Mouse (Mus musculus) G1E (cell line): Measurements from ENCODE around the gene Shkbp1. TPM values are rescaled to one million over a fixed set of nuclear protein-coding genes. Genes with fewer than 3 reads are reported as not detected.

Source experiments
- ATAC-seq: 2 replicates; pipeline ENCODE4 v1.8.0; 2016; ENCODE audit warnings: mild to moderate bottlenecking; ENCODE audit not compliant: insufficient number of reproducible peaks, poor library complexity, low FRiP score, severe bottlenecking; ENCODE audit errors: extremely low read depth
- DNase-seq: peaks from one replicate; pipeline ENCODE4 v3.0.0; 2012; ENCODE audit warnings: low spot score
- H3K27me3 ChIP-seq: 2 replicates; pipeline ENCODE4 v1.6.1; 2012; ENCODE audit warnings: mild to moderate bottlenecking, low read length, inconsistent platforms; ENCODE audit not compliant: insufficient read depth
- H3K36me3 ChIP-seq: replicated peaks from 2 replicates; pipeline ENCODE3; 2012; ENCODE audit warnings: mild to moderate bottlenecking, inconsistent platforms
- H3K4me1 ChIP-seq: 2 replicates; pipeline ENCODE4 v1.6.1; 2012; ENCODE audit warnings: low read depth, low read length, inconsistent platforms, mixed read lengths; ENCODE audit not compliant: insufficient read depth
- H3K4me3 ChIP-seq: 2 replicates; pipeline ENCODE4 v1.5.1; 2012; ENCODE audit warnings: low read depth, mild to moderate bottlenecking, inconsistent platforms, low read length, moderate library complexity, mixed read lengths
- H3K9me3 ChIP-seq: replicated peaks from 2 replicates; pipeline ENCODE4 v1.6.1; 2012; ENCODE audit warnings: inconsistent platforms
- CTCF ChIP-seq: IDR thresholded peaks from 2 replicates; pipeline ENCODE4 v1.5.1; 2012; ENCODE audit warnings: low read depth, low read length, inconsistent platforms, mixed read lengths
- GATA1 ChIP-seq: IDR thresholded peaks from 2 replicates; pipeline ENCODE4 v1.6.1; 2012; ENCODE audit warnings: borderline replicate concordance, low read length, inconsistent platforms, mixed read lengths
- GATA2 ChIP-seq: IDR thresholded peaks from 2 replicates; pipeline ENCODE4 v1.6.1; 2012; ENCODE audit warnings: low read depth, low read length, inconsistent platforms, borderline replicate concordance
- POLR2AphosphoS5 ChIP-seq: IDR thresholded peaks from 2 replicates; pipeline ENCODE4 v1.6.1; 2012; ENCODE audit warnings: low read depth, low read length, inconsistent platforms; ENCODE audit not compliant: insufficient replicate concordance
- TAL1 ChIP-seq: conservative IDR thresholded peaks from 2 replicates; pipeline ENCODE4 v1.6.1; 2012; ENCODE audit warnings: low read depth, low read length, inconsistent platforms, mixed read lengths
- polyA plus RNA-seq: library from polyadenylated mRNA; stranded (reverse); fragments of >175 nt; gene quantifications from 2 replicates; pipeline ENCODE4 v1.2.3, GENCODE M21; 2012
- total RNA-seq, 2 experiments: library from RNA; stranded (forward) in 1 of 2; stranded (reverse) in 1 of 2; fragments of 200-1000 nt in 1 of 2; fragments of >200 nt in 1 of 2; fragmentation: Nextera tagmentation in 1 of 2; gene quantifications; 2 replicates each; pipeline ENCODE4 v1.2.3; 2014 to 2017

Shkbp1 gene
- total and polyA plus RNA-seq, 3 experiments: 27.4 to 220 (median 111) TPM

GRCm38 (mm10) chr7:27330709-27331540 lies 24.9 kb downstream of the Shkbp1 start:
- H3K27me3 ChIP-seq: peaks cover 78% of the 10 kb centered on the region
- no peaks in the 10 kb centered on the region for H3K36me3 ChIP-seq
- ATAC-seq (peak; percentile 81), DNase-seq (peak; percentile 94)
- H3K4me3 ChIP-seq: peak overlapping the region; percentile 71
- H3K4me1 ChIP-seq: peaks cover 73% of the 10 kb centered on the region
- TF ChIP-seq TAL1 (no peak), GATA2 (no peak), GATA1 (no peak), POLR2AphosphoS5 (no peak), CTCF (no peak)
- H3K9me3 ChIP-seq: no peaks in the 10 kb centered on the region

GRCm38 (mm10) chr7:27329981-27330380 lies 25.8 kb downstream of the Shkbp1 start:
- Histone ChIP-seq H3K9me3 (no peaks in the 10 kb centered on the region), H3K4me3 (peak overlapping the region; percentile 71), H3K36me3 (no peaks in the 10 kb centered on the region), H3K4me1 (peaks cover 69% of the 10 kb centered on the region), H3K27me3 (peaks cover 80% of the 10 kb centered on the region)
- no peak for DNase-seq
- no peak for ATAC-seq
- TF ChIP-seq GATA1 (no peak), POLR2AphosphoS5 (no peak)

GRCm38 (mm10) chr7:27329326-27329947 lies 26.4 kb downstream of the Shkbp1 start:
- no peak for DNase-seq
- Histone ChIP-seq H3K27me3 (peaks cover 79% of the 10 kb centered on the region), H3K9me3 (no peaks in the 10 kb centered on the region), H3K4me3 (peak overlapping the region; percentile 64; the same call in 1 of the 2 replicates), H3K4me1 (peaks cover 64% of the 10 kb centered on the region), H3K36me3 (no peaks in the 10 kb centered on the region)
- TF ChIP-seq POLR2AphosphoS5 (no peak), GATA2 (no peak), GATA1 (no peak), CTCF (no peak), TAL1 (no peak)
- ATAC-seq: no peak

DNA sequence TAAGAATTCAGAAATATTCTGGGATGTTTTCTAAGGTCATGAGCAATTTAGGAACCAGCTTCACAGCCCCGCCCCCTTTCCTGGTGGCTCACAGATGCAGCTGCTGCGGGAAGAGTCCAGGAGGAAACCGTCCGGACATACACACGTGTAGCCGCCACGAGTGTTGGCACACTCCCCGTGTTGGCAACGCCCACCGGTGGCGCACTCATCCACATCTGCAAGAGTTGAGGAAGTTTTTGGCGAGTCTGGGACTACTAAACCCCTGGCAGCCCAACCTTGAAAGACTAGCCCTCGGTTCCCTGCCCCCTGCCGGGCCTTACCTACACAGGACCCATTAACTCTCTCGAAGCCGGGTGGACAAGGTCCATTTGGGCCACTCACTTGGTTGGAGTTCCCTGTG lies 27.2 kb downstream of the Shkbp1 start:
- TF ChIP-seq TAL1: no peak
- no peak for TF ChIP-seq CTCF
- no peak for TF ChIP-seq GATA2
- no peak for TF ChIP-seq POLR2AphosphoS5
- no peak for TF ChIP-seq GATA1
- H3K4me1 ChIP-seq: peaks cover 57% of the 10 kb centered on the region
- no peak for ATAC-seq

DNA sequence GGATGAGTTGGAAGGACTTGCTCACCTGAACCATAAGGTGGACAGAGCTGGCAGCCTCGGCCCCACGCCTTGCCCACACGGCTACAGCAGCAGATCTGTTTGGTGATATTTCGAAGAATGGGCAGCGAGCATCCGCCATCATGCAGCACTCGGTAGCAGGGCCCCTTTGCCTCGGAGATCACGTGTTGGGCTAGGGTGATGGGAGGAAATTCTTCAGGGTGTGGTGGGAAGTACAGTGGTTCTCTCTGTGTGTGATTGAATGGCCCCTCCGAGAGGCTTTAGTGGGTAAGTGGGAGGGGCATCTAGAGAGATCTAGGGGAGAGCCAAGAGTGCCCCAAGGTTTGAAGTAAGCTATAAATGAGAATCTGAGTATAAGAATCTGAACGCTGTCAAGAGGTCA lies 27.7 kb downstream of the Shkbp1 start:
- no peak overlapping the region for H3K4me3 ChIP-seq
- ATAC-seq (no peak), DNase-seq (no peak)
- no peaks in the 10 kb centered on the region for H3K36me3 ChIP-seq
- H3K27me3 ChIP-seq: peaks cover 72% of the 10 kb centered on the region
- H3K4me1 ChIP-seq: peaks cover 53% of the 10 kb centered on the region
- no peak for TF ChIP-seq POLR2AphosphoS5
- no peak for TF ChIP-seq GATA1
- no peak for TF ChIP-seq GATA2
- no peak for TF ChIP-seq CTCF
- no peak for TF ChIP-seq TAL1
- no peaks in the 10 kb centered on the region for H3K9me3 ChIP-seq

More for the DNA sequence above, 27.2 kb downstream of the Shkbp1 start:
- no peak overlapping the region for H3K4me3 ChIP-seq
- H3K9me3 ChIP-seq: no peaks in the 10 kb centered on the region
- H3K36me3 ChIP-seq: no peaks in the 10 kb centered on the region
- DNase-seq: no peak
- peaks cover 77% of the 10 kb centered on the region for H3K27me3 ChIP-seq

GRCm38 (mm10) chr7:27327500-27327899 lies 28.3 kb downstream of the Shkbp1 start:
- no peaks in the 10 kb centered on the region for H3K9me3 ChIP-seq
- no peak for DNase-seq
- H3K4me1 ChIP-seq: peaks cover 46% of the 10 kb centered on the region
- peaks cover 68% of the 10 kb centered on the region for H3K27me3 ChIP-seq
- H3K36me3 ChIP-seq: no peaks in the 10 kb centered on the region
- no peak for ATAC-seq
- TF ChIP-seq TAL1 (no peak), GATA2 (no peak)
- H3K4me3 ChIP-seq: no peak overlapping the region
